Mouse (Mus musculus): ENCODE data around the gene A830005F24Rik. TPM values are rescaled to one million over a fixed set of nuclear protein-coding genes. Genes with fewer than 3 reads are reported as not detected.

A830005F24Rik gene
- polyA plus RNA-seq (2012; rRNA removed) = not detected in 2 replicates

DNA sequence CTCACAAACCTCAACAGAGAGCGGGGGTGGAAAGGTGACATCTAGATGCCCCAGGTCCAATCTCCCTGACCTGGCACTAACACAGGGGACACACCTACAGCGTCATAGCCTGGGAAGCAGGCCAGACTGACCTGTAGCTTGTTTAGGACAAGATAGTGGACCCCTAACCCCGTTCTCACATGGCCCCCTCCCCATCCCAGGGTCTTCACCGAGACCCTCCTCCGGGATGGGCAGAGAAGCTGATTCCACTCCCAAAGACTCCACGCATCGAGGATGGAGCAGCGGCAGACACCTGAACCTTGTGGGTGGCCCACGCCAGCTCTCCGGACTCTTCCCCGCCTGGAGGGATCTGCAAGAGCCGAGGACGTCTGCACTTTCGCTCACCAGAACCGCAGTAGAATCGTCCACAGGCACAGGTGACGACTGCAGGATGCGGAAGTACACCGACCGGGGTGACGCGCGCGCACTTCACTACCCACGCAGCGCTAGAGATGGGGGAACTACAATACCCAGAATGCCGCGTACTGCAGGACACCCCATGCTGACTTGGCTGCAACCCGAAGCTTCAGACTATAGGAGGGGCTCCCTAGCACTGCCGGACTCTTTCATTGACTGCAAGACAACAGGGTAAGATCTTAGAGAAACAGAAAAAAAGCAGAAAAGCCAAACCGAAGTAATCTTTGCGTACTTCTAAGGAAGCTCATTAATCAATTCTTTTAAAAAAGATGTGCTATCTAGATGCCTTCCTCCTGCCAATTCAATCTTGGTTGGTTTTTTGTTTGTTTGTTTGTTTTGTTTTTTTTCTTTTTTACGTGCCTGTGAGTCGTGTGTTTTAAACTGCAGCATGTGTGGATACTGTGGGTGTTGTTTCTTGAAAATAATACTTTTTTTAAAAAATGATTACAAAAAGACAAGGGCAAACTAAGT is at the start of gene A830005F24Rik, which contains the start of gene Zfp169:
TSS of gene A830005F24Rik (plus strand) at position 568 of the 927 bp plus-strand sequence.
TSS of gene Zfp169 (minus strand) at position 449 of the 927 bp plus-strand sequence.
- DNase-seq = peak; percentile 78
- WGBS = 1% methylated on average over 34 of the region's 34 CpGs
- peak within 1 kb of the TSS; percentile 81 for H3K4me3 ChIP-seq (replicated peaks; ENCODE audit: extremely low read depth, low read depth, low read length)
- H3K4me1 ChIP-seq (ENCODE audit: control insufficient read depth, insufficient read depth, low read length) = peaks cover 4% of the 10 kb centered on the region
- no peak for TF ChIP-seq CTCF (IDR thresholded peaks at IDR 0.05; ENCODE audit: insufficient read depth, low read length)
- TF ChIP-seq POLR2A (IDR thresholded peaks at IDR 0.05; ENCODE audit: borderline replicate concordance, extremely low read depth, low read depth, low read length) = peak; percentile 80; the same call in 1 of the 2 replicates

DNA sequence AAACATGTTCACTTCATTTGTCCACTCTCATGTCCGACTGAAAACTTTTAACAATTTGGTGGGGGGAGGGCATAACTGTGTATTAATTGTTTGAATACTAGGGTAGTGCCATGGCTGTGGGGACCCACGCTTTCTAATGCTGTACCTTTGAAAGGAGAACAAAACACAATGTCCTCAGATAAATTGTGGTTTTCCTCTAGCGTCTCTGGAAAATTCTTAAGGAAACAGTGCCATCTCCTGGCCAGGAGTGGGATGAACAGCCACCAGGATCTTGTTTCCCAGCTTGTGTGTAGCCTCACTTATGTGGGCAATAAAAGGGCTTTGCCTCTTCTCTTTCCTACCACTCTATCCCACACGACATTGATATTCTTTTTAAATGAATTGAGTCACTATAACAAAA is 49.2 kb upstream of the A830005F24Rik start:
- DNase-seq = peak; percentile 45
- TF ChIP-seq POLR2A (IDR thresholded peaks at IDR 0.05; ENCODE audit: borderline replicate concordance, extremely low read depth, low read depth, low read length) (no peak), CTCF (IDR thresholded peaks at IDR 0.05; ENCODE audit: insufficient read depth, low read length) (peak; percentile 72)
- 8% methylated on average over 4 of the region's 4 CpGs for WGBS
- no peak overlapping the region for H3K4me3 ChIP-seq (replicated peaks; ENCODE audit: extremely low read depth, low read depth, low read length)
- no peaks in the 10 kb centered on the region for H3K4me1 ChIP-seq (ENCODE audit: control insufficient read depth, insufficient read depth, low read length)

GRCm38 (mm10) chr13:48466186-48466585 is 47.2 kb upstream of the A830005F24Rik start:
- no peak for TF ChIP-seq POLR2A (IDR thresholded peaks at IDR 0.05; ENCODE audit: borderline replicate concordance, extremely low read depth, low read depth, low read length)
- no peak for TF ChIP-seq CTCF (IDR thresholded peaks at IDR 0.05; ENCODE audit: insufficient read depth, low read length)
- DNase-seq = no peak
- no peaks in the 10 kb centered on the region for H3K4me1 ChIP-seq (ENCODE audit: control insufficient read depth, insufficient read depth, low read length)
- H3K4me3 ChIP-seq (replicated peaks; ENCODE audit: extremely low read depth, low read depth, low read length) = no peak overlapping the region
- WGBS = 54% methylated on average over 10 of the region's 10 CpGs

DNA sequence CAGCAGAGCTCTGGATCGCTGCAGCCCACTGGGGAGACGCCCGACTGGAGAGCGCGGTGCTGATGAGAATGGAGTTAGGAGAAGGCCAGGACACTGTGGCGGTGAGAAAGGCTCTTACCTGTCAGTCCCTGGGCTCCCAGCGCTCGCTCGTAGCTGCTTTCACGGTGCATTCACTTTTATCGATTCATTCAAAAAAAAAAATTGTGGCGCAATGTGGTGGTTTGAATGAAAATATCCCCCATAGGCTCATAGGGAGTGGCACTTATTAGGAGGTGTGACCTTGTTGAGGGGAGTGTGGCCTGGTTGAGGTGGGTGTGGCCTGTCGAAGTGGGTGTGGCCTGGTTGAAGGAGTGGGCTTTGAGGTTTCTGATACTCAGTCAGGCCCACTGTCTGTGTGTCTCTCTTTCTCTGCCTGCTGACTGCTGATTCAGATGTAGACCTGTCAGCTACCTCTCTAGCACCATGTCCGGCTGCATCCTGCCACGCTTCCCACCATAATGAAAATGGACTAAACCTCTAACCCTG is 44.7 kb upstream of the A830005F24Rik start:
- DNase-seq = no peak
- TF ChIP-seq POLR2A (IDR thresholded peaks at IDR 0.05; ENCODE audit: borderline replicate concordance, extremely low read depth, low read depth, low read length) (no peak), CTCF (IDR thresholded peaks at IDR 0.05; ENCODE audit: insufficient read depth, low read length) (no peak)
- Histone ChIP-seq H3K4me1 (ENCODE audit: control insufficient read depth, insufficient read depth, low read length) (no peaks in the 10 kb centered on the region), H3K4me3 (replicated peaks; ENCODE audit: extremely low read depth, low read depth, low read length) (no peak overlapping the region)
- WGBS = 64% methylated on average over 15 of the region's 15 CpGs

DNA sequence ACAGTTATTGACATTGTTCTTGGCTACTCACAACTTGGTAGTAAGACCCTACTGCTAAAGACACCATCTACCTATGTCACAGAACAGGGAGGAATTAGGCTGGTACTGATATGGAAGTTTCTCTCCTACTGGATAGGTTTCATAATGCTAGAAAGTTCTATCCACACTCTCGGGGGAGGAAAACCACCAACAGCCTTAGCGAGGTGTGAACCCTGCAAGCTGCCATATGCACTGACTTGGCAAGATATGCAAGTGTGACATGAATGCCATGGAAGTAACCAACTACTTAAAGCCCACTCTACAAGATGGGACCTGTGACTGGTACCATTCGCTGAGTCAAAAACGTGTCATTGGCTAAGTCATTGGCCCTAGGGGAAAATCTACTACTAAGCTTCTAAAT is 29.8 kb upstream of the A830005F24Rik start:
- 89% methylated on average over 4 of the region's 4 CpGs for whole genome bisulfite sequencing
- TF ChIP-seq POLR2A (IDR thresholded peaks at IDR 0.05; ENCODE audit: borderline replicate concordance, extremely low read depth, low read depth, low read length) (no peak), CTCF (IDR thresholded peaks at IDR 0.05; ENCODE audit: insufficient read depth, low read length) (no peak)
- H3K4me3 ChIP-seq (replicated peaks; ENCODE audit: extremely low read depth, low read depth, low read length) = no peak overlapping the region
- no peaks in the 10 kb centered on the region for H3K4me1 ChIP-seq (ENCODE audit: control insufficient read depth, insufficient read depth, low read length)
- DNase-seq = no peak

DNA sequence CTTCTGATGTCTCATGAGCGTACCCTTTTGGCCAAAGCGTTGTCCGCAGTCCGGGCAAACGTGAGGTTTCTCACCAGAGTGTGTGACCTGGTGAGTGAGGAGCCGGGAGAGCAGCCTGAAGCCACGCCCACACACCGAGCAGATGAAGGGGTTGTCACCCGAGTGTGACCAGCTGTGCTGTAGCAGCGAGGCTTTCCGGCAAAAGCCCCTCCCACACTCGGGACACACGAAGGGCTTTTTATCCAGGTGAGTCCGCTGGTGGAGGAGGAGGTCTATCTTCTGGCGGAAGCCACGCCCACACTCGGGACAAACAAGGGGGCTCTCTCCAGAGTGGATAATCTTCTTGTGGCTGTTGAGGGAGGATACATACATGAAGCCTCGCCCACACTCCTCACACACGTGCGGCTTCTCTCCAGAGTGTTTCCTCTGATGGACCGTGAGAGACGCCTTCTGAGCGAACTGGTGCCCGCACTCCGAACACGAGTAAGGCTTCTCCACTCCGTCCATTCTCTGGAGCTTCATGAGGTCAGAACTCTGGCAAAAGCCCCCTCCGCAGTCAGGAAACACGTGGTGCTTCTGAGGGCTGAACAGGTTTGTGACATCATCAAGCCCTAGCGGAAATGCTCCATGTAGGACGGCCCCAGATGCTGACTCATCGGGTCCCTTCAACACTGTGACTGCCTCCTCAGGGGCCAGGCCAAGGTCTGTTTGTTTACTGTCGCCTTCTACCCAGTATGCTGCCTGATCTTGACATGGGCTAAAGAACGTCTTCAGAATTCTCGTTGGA is 22.8 kb upstream of the A830005F24Rik start:
- Histone ChIP-seq H3K4me3 (replicated peaks; ENCODE audit: extremely low read depth, low read depth, low read length) (no peak overlapping the region), H3K4me1 (ENCODE audit: control insufficient read depth, insufficient read depth, low read length) (no peaks in the 10 kb centered on the region; the same call in 1 of the 2 replicates)
- 89% methylated on average over 35 of the region's 35 CpGs for WGBS
- DNase-seq = no peak
- TF ChIP-seq POLR2A (IDR thresholded peaks at IDR 0.05; ENCODE audit: borderline replicate concordance, extremely low read depth, low read depth, low read length) = no peak
- TF ChIP-seq CTCF (IDR thresholded peaks at IDR 0.05; ENCODE audit: insufficient read depth, low read length) = no peak

DNA sequence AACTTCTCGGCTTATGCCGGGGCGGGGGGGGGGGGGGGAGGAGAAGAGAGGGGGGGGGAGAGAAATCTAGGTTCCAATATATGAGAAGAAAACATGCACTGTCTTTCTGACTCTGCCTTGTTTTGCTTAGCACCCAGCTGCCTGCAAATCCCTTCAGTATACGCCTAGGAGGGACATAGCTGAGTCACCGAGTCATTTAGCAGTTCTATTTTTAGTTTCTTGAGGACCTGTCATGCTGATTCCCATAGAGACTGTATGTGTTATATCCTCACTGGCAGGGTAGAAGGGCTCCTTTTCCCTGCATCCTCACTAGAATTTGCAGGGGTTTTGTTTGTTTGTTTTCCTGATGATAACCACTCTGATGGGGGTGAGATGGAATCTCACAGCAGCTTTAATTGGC is 20.2 kb upstream of the A830005F24Rik start:
- DNase-seq = no peak
- no peak overlapping the region for H3K4me3 ChIP-seq (replicated peaks; ENCODE audit: extremely low read depth, low read depth, low read length)
- H3K4me1 ChIP-seq (ENCODE audit: control insufficient read depth, insufficient read depth, low read length) = no peaks in the 10 kb centered on the region; the same call in 1 of the 2 replicates
- 57% methylated on average over 5 of the region's 5 CpGs for WGBS
- TF ChIP-seq POLR2A (IDR thresholded peaks at IDR 0.05; ENCODE audit: borderline replicate concordance, extremely low read depth, low read depth, low read length) = no peak
- TF ChIP-seq CTCF (IDR thresholded peaks at IDR 0.05; ENCODE audit: insufficient read depth, low read length) = no peak

DNA sequence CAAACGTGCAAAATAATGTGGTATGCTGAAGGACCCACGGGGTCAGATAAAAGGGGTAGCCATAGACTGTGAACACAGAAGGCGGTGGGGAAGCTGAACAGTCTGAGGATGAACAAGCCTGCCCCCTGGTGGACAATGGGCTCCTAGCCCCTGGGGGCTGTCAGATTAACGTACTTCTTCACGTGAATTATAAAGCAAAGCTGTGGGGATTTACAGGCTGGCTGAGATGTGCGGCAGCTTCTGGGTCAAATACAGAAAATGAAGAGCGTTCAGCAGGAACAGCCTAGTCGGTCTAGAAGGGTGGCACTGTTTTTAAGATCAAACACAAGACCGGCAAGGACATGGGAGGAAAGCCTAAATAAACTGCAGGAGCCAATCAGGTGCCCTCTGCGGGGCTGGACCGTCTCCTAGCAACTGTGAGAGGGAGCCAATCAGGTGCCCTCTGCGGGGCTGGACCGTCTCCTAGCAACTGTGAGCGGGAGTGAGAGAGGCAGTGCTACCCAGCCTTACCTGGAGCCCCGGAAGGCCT is 15.6 kb upstream of the A830005F24Rik start:
- WGBS = 43% methylated on average over 15 of the region's 15 CpGs
- Histone ChIP-seq H3K4me3 (replicated peaks; ENCODE audit: extremely low read depth, low read depth, low read length) (no peak overlapping the region), H3K4me1 (ENCODE audit: control insufficient read depth, insufficient read depth, low read length) (no peaks in the 10 kb centered on the region; the same call in 1 of the 2 replicates)
- TF ChIP-seq CTCF (IDR thresholded peaks at IDR 0.05; ENCODE audit: insufficient read depth, low read length) = peak; percentile 81
- TF ChIP-seq POLR2A (IDR thresholded peaks at IDR 0.05; ENCODE audit: borderline replicate concordance, extremely low read depth, low read depth, low read length) = no peak
- peak; percentile 60 for DNase-seq

DNA sequence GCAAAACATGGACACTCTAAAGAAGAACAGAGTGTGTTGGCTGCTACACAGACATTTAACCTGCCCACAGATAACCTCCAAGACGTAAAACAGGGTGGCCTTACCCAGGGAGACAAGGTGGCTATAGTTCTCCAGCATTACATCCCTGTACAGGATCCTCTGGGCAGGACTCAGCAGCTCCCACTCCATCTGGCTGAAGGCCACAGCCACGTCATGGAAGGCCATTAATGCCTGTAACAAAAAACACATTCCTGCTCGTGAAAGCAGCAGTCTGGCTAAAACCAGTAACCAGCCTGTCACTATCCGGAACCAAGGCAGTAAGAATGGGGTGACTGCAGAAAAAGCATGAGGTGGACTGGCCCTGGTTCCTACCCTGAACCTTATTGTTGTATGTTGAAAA is 14.7 kb upstream of the A830005F24Rik start:
- TF ChIP-seq CTCF (IDR thresholded peaks at IDR 0.05; ENCODE audit: insufficient read depth, low read length) (no peak), POLR2A (IDR thresholded peaks at IDR 0.05; ENCODE audit: borderline replicate concordance, extremely low read depth, low read depth, low read length) (no peak)
- Histone ChIP-seq H3K4me1 (ENCODE audit: control insufficient read depth, insufficient read depth, low read length) (no peaks in the 10 kb centered on the region), H3K4me3 (replicated peaks; ENCODE audit: extremely low read depth, low read depth, low read length) (no peak overlapping the region)
- DNase-seq = no peak
- WGBS = 68% methylated on average over 4 of the region's 4 CpGs
